Mouse (Mus musculus) mature B cell (primary cell): Measurements from ENCODE around the gene Napb.
"Not testable (repeated sequence)": the region's sequence is repeated elsewhere in the genome, so short reads cannot be mapped to it uniquely, and the experiment has no call there.

Experiments
- in situ Hi-C: fragments of 300-500 bp; cut with MboI; formaldehyde crosslinking; loops from 2 replicates; pipeline ENCODE4 v1.14.3; 2019

The Napb gene

DNA sequence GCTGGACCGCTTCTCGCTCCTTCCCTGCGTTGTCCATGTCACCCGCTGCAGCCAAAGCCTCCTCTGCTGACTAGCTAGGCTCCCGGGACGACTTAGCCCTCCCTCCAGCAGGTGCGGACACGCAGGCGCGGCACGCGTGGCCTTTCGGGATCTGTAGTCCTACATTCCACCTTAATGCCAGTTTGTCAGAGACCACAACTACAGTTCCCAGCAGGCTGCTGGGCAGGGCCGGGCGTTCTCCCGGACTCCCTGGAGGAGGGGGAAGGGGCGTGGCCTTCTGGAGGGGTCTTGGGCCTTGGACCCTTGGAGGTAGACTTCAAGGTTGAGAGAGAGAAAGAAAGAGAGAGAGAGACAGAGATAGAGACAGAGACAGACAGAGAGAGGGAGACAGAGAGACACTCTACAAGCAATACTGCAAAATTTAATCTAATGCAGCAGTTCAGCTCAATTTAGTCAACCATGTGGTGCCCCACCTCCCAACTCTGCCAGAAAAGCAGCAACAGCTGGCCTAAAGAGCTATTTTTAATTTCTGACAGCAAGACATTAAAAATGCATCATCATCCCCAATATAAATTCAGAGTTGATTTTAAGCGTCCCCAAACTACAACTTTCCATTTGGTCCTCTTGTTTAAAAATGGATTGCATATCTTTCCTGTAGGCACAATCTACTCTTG is at the start of gene Napb:
TSS of gene Napb (minus strand) at position 141 of the 674 bp plus-strand sequence.
- in situ Hi-C loops = no loop called here

DNA sequence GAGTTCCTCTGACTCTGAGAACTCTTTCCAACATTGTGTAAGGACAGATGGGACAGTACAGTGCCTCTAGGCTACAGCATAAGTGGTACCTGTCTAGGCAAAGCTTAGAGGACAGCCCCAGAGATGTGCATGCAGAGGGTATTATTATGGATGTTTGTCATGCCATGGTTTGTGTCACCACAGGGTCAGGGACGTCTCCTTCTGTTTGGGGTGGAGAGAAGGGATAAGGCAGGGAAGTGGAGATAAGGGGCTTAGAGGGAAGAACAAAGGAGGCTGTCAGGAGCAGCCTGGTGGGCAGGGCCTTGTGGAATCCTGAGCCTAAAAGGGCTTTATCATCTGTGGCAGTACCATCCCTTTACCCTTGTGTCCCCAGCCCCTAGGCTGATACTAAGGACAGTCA is 49.4 kb upstream of the Napb start, which contains the start of gene 8030411F24Rik:
TSS of gene 8030411F24Rik (plus strand) at position 301 of the 400 bp plus-strand sequence.
- in situ Hi-C loops = no loop called here

DNA sequence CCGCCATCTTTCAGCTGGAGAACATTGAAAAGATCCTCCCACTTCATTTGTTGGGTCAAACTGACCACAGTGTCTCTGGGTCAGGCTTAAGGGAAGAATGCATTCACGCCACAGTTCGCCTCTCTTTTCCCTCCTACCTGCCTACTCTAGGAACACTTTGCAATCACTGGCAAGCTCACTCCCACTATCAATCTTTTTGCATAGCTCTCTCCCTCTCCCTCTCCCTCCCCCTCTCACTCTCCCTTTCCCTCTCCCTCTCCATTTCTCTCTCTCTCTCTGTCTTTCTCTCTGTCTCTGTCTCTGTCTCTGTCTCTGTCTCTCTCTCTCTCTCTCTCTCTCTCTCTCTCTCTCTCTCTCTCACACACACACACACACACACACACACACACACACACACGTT is 39.1 kb upstream of the Napb start, which contains the start of gene Cst11:
TSS of gene Cst11 (minus strand) at position 101 of the 400 bp plus-strand sequence.
- in situ Hi-C loops = not testable (repeated sequence)

DNA sequence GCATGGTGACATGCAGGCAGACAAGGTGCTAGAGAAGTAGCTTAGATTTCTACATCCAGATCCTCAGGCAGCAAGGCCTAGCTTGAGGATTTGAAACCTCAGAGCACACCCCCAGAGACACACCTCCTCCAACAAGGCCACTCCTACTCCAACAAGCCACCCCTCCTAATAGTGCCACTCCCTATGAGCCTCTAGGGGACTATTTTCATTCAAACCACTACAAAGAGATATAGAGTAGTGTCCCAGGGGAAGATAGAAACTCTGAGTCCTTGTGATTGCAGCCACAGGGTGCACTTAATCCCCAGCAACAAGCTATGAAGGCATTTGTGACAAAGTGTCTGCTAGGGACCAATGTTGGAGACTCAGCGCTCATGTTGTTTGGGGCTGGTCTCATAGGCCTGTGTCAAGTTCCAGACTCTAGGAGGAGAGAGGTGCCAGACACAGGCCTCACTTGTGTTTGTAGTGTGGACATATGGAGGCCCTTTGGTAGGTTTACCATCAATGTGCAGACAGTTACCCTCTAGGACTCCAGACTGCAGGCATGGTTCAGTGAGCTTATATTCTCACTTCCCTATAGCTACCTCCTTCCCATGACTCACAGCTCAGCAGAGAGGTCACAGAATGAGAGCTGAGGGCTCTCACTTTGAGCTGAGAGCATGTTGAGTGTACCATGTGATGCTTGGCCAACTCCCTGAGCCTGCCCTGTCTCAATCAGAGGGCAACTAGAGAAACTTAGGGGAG is 31.6 kb upstream of the Napb start:
- in situ Hi-C loops = no loop called here

DNA sequence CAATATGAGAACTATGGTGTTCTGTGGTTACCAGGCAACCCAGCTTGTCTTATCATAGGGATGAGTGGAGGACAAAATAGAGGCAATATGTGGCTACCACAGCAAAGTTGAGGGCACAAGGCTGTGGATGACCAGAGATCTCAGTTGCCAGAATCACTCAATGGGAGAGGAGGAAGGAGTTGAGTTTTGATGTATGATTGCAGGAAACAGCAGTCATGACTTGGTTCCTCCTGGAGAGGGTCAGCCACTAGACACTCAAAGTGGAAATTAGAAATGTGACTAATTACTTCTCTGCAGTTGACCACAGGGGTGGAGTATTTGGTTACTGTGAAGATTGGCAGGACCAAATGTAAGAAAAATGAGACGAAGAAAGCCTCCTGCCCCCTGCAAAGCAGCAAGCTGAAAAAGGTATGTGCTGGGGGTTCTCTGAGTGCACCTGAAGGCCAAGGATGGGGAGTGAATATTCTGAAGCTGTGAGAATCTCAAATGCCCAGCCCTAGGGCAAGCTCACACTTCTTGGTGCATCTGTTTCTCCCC is 22.1 kb upstream of the Napb start:
- in situ Hi-C loops = loop anchor here (10.0 kb wide), 1 partner anchor 150 kb away; no protein-coding TSS in a partner anchor

GRCm38 (mm10) chr2:148751893-148752813 is 19.9 kb upstream of the Napb start:
- in situ Hi-C loops = loop anchor here (10.0 kb wide), 1 partner anchor 153 kb away; no protein-coding TSS in a partner anchor

- in situ Hi-C loops = loop anchor here (10.0 kb wide), 1 partner anchor 155 kb away; no protein-coding TSS in a partner anchor
Observed at GRCm38 (mm10) chr2:148750058-148750457, 17.8 kb upstream of the Napb start, which contains the start of gene Cstl1. Gene Cstl1, plus strand, starts transcription at chr2:148750358.

DNA sequence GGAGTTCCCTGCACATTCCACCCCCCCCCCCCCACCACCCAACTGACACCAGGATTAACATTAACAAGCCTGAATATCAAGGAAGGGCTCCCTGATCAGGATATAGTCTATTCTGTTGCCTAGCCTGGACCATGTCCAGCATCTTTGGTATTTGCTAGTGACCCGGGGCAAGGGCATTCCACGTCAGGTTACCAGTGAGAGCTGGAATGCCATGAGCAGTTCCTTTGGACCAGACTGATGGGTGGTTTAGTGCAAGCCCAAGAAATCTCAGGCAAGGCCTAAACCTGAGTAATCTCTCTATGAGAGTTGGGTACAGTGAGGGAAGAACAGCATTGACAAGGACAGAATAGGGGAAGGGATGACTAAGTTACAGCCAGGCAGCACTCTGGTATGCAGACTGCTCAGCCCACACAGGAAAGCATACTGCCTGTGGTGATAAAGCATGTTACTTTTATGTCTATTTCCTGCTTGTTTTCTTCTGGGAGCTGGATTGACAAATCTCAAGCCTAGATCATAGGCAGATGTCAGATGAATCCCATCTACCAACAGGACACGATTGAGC is 11.7 kb upstream of the Napb start:
- in situ Hi-C loops = no loop called here

GRCm38 (mm10) chr2:148743001-148743400 is 10.7 kb upstream of the Napb start:
- in situ Hi-C loops = no loop called here

DNA sequence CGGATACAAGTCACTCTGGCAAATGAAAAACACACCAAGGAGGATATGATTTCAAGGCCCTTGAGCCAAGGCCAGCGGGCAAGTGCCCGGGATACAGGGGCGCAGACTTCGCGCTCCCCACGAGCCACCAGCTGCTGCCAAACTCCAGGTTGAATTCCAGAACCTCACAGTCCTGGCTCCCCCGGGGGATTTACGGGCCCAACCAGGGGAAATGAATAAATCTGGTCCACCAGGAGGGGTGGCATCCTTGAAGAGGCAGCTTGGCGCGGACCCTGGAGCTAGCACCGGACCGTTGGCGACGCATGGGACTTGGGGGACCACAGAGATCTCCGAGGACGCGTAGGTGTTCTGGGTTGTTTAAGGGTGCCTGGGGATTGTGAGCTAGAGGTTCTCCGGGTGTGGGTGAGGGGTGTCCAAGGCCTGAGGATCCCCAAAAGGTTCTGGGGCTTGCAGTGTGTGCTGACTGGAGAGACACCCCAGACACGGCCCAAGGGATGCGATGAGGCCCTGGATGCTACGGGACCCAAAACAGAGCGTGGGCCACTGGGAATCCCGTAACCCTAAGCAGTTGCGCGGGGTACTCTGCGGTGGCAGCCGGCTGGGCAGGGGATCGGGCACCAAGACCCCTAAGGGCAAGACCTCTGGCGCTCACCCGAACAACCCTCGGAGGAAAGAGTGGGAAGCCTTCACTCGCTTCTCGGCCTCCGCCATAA is 497 bp downstream of the Napb start:
- in situ Hi-C loops = no loop called here

- in situ Hi-C loops = no loop called here
Observed at GRCm38 (mm10) chr2:148719271-148719995, 12.8 kb downstream of the Napb start.

DNA sequence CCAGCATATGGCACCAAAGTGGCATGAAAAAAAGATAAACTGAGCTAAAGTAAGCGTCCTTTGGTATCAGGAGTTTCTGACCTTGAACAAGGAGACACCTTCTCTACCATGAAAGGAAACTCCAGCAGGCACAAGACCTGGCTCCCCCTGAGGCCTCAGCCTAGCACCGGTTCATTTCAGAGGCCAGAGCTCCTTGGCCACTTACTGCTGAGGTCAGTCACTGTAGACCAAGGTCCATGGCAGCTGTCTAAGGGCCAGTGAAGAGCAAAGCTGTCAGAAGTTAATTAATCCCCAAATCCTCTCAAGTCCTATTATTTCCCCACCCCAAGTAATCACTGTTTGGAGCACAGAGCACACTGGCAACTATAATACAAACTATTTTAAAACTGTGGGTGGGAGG is 15.2 kb downstream of the Napb start:
- in situ Hi-C loops = no loop called here

- in situ Hi-C loops = no loop called here
Observed at GRCm38 (mm10) chr2:148712326-148712725, 19.9 kb downstream of the Napb start.

DNA sequence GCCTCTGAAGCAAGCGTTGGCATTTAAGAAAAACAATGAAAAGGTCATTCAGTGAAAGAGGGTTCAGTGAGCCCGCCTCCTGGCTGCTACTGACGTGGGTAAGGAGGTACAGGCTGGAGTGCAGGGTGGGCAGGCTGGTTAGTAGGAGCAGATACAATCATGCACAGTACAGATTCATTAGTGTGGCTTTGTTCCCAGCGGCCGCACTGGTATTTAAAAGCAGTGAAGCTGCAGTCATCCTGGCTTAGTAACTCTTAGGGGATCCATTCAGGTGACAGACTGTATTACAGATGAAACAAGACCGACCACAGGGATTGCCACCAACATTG is 25.1 kb downstream of the Napb start:
- in situ Hi-C loops = no loop called here

- in situ Hi-C loops = no loop called here
Observed at GRCm38 (mm10) chr2:148706409-148707201, 25.7 kb downstream of the Napb start.

DNA sequence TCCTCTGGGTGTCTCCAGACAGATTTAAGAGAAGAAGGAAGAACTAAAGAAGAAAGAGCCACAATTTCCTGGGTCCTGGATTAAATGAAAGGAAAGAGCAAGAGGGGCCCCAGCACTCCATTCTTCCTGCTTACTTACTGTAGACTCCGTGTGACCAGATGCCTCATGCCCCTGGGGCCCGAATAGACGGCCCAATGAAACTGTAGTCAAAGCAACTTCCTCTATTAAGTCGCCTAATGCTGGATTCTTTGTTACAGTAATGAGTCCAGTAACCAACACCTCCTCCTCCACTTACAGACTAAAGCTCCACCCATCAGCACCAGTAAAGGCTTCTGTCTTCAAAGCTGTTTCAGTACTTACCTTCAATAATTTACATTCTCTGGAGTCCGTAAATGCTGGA is 33.7 kb downstream of the Napb start:
- in situ Hi-C loops = no loop called here

DNA sequence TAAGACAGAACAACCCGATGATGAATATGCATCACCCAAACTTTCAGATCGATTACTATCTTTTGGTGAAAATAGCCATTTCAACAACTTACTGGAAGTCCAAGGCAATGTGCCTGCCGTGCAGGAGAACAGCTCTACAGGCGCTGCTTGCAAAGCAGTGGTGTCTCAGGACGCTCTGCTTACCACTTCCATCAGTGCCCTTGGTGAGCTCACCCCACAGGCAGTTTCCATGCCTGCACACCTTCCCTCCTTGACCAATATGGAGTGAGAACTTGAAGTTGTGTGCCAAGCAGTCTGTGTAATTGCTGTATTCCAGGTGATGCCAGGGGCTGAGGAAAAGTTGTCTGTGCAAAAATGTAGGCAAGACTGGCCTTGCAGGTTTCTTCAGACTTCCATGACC is 41.5 kb downstream of the Napb start:
- in situ Hi-C loops = no loop called here

DNA sequence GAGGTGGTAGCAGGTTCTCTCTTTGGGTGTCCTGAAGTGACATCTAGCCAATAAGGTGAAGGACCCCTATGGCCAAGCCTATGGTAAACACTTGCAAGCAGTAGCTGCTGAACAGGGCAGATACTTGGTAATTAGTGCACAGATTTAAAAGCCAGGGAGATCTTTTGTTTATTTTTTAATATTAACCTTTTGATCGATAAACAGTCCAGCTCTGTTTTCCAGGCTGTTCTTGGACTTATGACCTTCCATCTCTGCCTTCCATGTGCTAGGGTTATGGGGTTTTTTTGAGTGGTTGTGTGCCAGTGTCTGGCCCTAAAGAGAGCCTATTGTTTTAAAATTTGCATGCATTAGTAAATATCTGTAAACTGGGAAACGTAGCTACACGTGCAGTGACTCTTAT is 42.0 kb downstream of the Napb start:
- in situ Hi-C loops = no loop called here

GRCm38 (mm10) chr2:148689444-148690140 is 42.7 kb downstream of the Napb start:
- in situ Hi-C loops = no loop called here
